Mouse (Mus musculus): ENCODE measurements around the gene Cyp4f15.

DNA sequence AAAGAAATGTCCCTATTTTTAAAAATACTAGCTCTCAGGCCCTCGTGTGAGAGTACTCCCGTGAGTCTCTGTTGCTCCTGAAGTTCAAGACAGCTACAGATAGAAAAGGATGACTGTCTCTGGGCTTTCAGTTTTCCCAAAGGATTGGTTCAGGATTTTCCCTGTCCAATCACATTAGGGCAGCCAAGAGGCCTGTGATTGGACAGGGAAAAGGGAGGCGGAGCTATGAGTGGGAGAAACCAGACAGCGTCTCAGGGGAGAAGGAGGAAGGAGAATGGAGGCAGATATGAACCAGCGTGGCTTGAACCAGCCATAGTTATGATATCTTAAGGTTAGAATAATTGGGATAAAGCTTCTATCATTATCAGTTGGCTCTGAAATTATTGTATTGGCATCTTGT lies 65.2 kb downstream of the Cyp4f15 start:
- no peak for TF ChIP-seq POLR2A (IDR thresholded peaks at IDR 0.05; ENCODE audit: borderline replicate concordance, control insufficient read depth, low read depth, low read length)
- TF ChIP-seq CTCF (IDR thresholded peaks at IDR 0.05; ENCODE audit: control insufficient read depth, insufficient read depth, low read length) = no peak
